Mouse (Mus musculus): ENCODE measurements around the gene 9430097D07Rik. TPM values are rescaled to one million over a fixed set of nuclear protein-coding genes. Genes with fewer than 3 reads are reported as not detected.

Gene 9430097D07Rik
- polyA plus RNA-seq, 1 experiment, result 0.04 TPM

DNA sequence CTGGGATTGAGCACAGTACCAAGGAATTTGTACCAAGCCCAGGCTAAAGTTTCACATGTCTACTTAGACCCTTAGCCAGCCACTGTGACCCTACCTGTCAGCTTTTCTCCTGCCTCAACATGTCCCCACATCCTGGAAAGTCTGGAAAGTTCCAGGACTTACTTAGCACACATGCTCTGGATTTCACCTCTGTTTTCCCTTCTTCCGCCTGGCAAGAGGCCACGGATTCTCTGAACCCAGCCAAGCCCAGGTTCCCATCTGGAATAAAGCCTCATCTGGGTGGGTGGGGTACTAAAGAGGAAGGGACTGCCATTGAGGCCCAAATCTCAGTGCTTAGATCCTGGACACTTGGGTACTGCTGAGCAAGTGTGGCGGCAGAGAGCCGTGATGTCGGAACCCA is 37.5 kb downstream of the 9430097D07Rik start:
- no peak for TF ChIP-seq MYOG (IDR thresholded peaks at IDR 0.05; ENCODE audit: control insufficient read depth in 1 of 3, insufficient read depth in 1 of 3, insufficient read length in 2 of 3, low read depth in 2 of 3)
- no peak for TF ChIP-seq E2F4 (IDR thresholded peaks at IDR 0.05; ENCODE audit: insufficient read depth)
- no peak for TF ChIP-seq POLR2AphosphoS2 (IDR thresholded peaks at IDR 0.05; ENCODE audit: insufficient read length, low read depth)
- no peak for TF ChIP-seq MAX (IDR thresholded peaks at IDR 0.05; ENCODE audit: low read depth)
- no peak for TF ChIP-seq USF1 (IDR thresholded peaks at IDR 0.05; ENCODE audit: low read depth)
- no peak for TF ChIP-seq MYOD1 (IDR thresholded peaks at IDR 0.05; ENCODE audit: control insufficient read depth in 1 of 3, insufficient read length in 2 of 3, low read depth in 2 of 3)
- TF ChIP-seq REST (IDR thresholded peaks at IDR 0.05; ENCODE audit: insufficient read depth, insufficient read length), result no peak
- no peak for TF ChIP-seq POLR2A (IDR thresholded peaks at IDR 0.05; ENCODE audit: insufficient read length, low read depth)
- TF ChIP-seq TCF3 (IDR thresholded peaks at IDR 0.05; ENCODE audit: insufficient read length, low read depth), result no peak
- no peak for TF ChIP-seq SRF (IDR thresholded peaks at IDR 0.05; ENCODE audit: control insufficient read depth, insufficient read length, low read depth)
- no peak for TF ChIP-seq TCF12 (IDR thresholded peaks at IDR 0.05; ENCODE audit: insufficient read depth, poor library complexity, severe bottlenecking)
- TF ChIP-seq CEBPB (IDR thresholded peaks at IDR 0.05; ENCODE audit: insufficient read depth, poor library complexity, severe bottlenecking), result no peak
- Histone ChIP-seq H3K36me3 (ENCODE audit: control insufficient read depth, insufficient read depth) (no peaks in the 10 kb centered on the region), H3ac (ENCODE audit: control insufficient read depth, insufficient read length) (no peak overlapping the region), H3K27me3 (ENCODE audit: control insufficient read depth, insufficient read depth, insufficient read length) (no peaks in the 10 kb centered on the region), H3K4me2 (ENCODE audit: low read depth) (no peak overlapping the region), H3K79me2 (ENCODE audit: control insufficient read depth, insufficient read depth) (no peaks in the 10 kb centered on the region), H3K4me3 (no peak overlapping the region)

DNA sequence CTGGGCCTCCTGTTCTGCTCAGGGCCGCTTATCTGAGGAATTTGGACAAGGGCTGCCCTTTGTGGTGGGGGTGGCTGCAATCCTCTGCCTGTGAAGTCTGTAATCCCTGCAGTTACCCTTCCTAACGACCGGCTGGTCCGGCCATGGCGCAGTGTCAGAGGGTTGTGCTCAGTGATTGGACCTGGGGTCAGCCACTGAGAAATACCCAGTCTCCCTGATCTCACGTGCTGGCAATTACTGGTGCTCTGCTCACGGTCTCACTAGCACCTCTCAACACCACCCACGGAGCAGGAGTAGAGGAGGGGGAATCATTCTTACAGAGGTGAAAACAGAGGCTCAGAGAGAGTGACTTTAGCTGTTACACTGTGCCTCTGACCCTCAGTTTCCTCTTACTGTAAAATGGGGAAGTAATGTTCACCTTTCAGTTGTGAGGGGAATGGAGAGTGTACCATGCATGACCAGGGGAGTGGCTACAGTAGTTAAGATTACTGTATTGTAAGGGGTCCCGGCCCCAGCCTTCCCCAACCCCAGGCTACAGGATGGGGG is 38.1 kb downstream of the 9430097D07Rik start:
- H3K36me3 ChIP-seq (ENCODE audit: control insufficient read depth, insufficient read depth), result no peaks in the 10 kb centered on the region
- no peak overlapping the region for H3ac ChIP-seq (ENCODE audit: control insufficient read depth, insufficient read length)
- no peak for TF ChIP-seq POLR2AphosphoS2 (IDR thresholded peaks at IDR 0.05; ENCODE audit: insufficient read length, low read depth)
- TF ChIP-seq MYOD1 (IDR thresholded peaks at IDR 0.05; ENCODE audit: control insufficient read depth in 1 of 3, insufficient read length in 2 of 3, low read depth in 2 of 3), result no peak
- no peak for TF ChIP-seq MAX (IDR thresholded peaks at IDR 0.05; ENCODE audit: low read depth)
- TF ChIP-seq E2F4 (IDR thresholded peaks at IDR 0.05; ENCODE audit: insufficient read depth), result no peak
- no peak for TF ChIP-seq SRF (IDR thresholded peaks at IDR 0.05; ENCODE audit: control insufficient read depth, insufficient read length, low read depth)
- no peak for TF ChIP-seq MYOG (IDR thresholded peaks at IDR 0.05; ENCODE audit: control insufficient read depth in 1 of 3, insufficient read depth in 1 of 3, insufficient read length in 2 of 3, low read depth in 2 of 3)
- no peak for TF ChIP-seq REST (IDR thresholded peaks at IDR 0.05; ENCODE audit: insufficient read depth, insufficient read length)
- no peak for TF ChIP-seq USF1 (IDR thresholded peaks at IDR 0.05; ENCODE audit: low read depth)
- no peak for TF ChIP-seq TCF3 (IDR thresholded peaks at IDR 0.05; ENCODE audit: insufficient read length, low read depth)
- TF ChIP-seq POLR2A (IDR thresholded peaks at IDR 0.05; ENCODE audit: insufficient read length, low read depth), result no peak
- no peak for TF ChIP-seq CEBPB (IDR thresholded peaks at IDR 0.05; ENCODE audit: insufficient read depth, poor library complexity, severe bottlenecking)
- no peak for TF ChIP-seq TCF12 (IDR thresholded peaks at IDR 0.05; ENCODE audit: insufficient read depth, poor library complexity, severe bottlenecking)
- H3K4me3 ChIP-seq, result no peak overlapping the region
- no peaks in the 10 kb centered on the region for H3K79me2 ChIP-seq (ENCODE audit: control insufficient read depth, insufficient read depth)
- H3K4me2 ChIP-seq (ENCODE audit: low read depth), result no peak overlapping the region
- no peaks in the 10 kb centered on the region for H3K27me3 ChIP-seq (ENCODE audit: control insufficient read depth, insufficient read depth, insufficient read length)

DNA sequence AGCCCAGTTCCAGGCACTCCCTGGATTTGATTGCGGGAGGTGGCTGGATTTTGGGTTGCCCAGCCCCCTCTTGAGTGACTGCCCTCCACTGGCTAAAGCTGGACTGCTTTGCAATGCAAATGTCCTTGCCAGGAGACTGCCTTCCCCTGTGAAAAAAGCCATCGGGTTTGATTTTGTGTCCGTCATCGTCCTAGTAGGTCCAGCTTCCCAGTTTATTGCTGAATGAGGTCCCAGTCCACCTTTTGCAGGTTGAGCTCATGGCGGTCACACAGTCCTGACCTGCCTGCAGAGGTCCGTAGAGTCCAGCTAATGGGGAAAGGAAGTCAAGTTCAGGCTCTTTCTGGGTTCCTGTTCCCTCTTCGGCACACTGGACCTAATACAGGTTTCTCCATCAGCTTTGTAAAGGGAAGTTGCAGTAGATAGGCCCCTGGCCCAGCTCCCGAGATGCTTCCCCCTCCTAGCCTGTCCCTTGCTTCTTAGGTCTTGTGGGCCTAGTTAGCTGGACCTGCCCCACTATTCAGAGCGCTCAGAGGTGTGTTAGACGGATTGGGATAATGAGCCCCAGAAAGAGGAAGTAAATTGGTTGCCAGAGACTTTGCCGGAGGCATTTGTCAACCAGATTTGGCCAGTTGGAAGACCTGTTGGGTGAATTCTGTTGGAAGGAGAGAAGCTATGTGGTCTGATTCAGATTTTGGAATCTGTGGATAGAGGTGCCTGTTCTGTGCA is 38.7 kb downstream of the 9430097D07Rik start:
- TF ChIP-seq POLR2A (IDR thresholded peaks at IDR 0.05; ENCODE audit: insufficient read length, low read depth), result no peak
- no peaks in the 10 kb centered on the region for H3K27me3 ChIP-seq (ENCODE audit: control insufficient read depth, insufficient read depth, insufficient read length)
- H3K4me2 ChIP-seq (ENCODE audit: low read depth), result peak overlapping the region; percentile 87
- no peak overlapping the region for H3ac ChIP-seq (ENCODE audit: control insufficient read depth, insufficient read length)
- no peaks in the 10 kb centered on the region for H3K79me2 ChIP-seq (ENCODE audit: control insufficient read depth, insufficient read depth)
- peak overlapping the region; percentile 29 for H3K4me3 ChIP-seq
- no peaks in the 10 kb centered on the region for H3K36me3 ChIP-seq (ENCODE audit: control insufficient read depth, insufficient read depth)

DNA sequence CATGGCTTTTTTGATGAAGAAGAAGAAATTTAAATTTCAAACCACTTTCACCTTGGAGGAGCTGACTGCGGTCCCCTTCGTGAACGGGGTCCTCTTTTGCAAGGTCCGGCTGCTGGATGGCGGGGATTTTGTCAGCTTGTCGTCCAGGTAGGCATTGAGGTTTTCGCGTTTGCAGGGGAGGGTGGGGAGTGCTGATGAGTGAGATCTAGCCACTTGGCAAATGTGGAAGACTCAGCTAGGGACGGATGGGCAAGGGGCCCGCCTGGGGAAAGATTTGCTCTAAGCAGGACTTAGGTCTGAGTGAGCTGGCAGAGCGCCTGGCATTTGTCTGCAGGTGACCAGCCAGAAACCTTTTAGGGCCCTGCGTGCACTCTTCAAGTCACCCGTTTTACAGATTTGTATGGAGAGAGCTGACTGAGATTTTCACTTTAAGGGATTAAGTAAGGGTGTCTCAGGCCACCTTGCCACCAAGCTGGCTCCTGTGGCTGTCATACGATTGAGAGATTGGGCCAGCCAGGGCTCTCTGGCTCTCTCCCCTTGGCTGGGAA is 39.3 kb downstream of the 9430097D07Rik start:
- H3K27me3 ChIP-seq (ENCODE audit: control insufficient read depth, insufficient read depth, insufficient read length), result no peaks in the 10 kb centered on the region
- H3K4me3 ChIP-seq, result peak overlapping the region; percentile 29
- no peak for TF ChIP-seq MYOG (IDR thresholded peaks at IDR 0.05; ENCODE audit: control insufficient read depth in 1 of 3, insufficient read depth in 1 of 3, insufficient read length in 2 of 3, low read depth in 2 of 3)
- no peak for TF ChIP-seq CEBPB (IDR thresholded peaks at IDR 0.05; ENCODE audit: insufficient read depth, poor library complexity, severe bottlenecking)
- TF ChIP-seq SRF (IDR thresholded peaks at IDR 0.05; ENCODE audit: control insufficient read depth, insufficient read length, low read depth), result no peak
- TF ChIP-seq TCF12 (IDR thresholded peaks at IDR 0.05; ENCODE audit: insufficient read depth, poor library complexity, severe bottlenecking), result no peak
- TF ChIP-seq TCF3 (IDR thresholded peaks at IDR 0.05; ENCODE audit: insufficient read length, low read depth), result no peak
- no peak for TF ChIP-seq MYOD1 (IDR thresholded peaks at IDR 0.05; ENCODE audit: control insufficient read depth in 1 of 3, insufficient read length in 2 of 3, low read depth in 2 of 3)
- no peak for TF ChIP-seq REST (IDR thresholded peaks at IDR 0.05; ENCODE audit: insufficient read depth, insufficient read length)
- TF ChIP-seq POLR2A (IDR thresholded peaks at IDR 0.05; ENCODE audit: insufficient read length, low read depth), result no peak
- TF ChIP-seq USF1 (IDR thresholded peaks at IDR 0.05; ENCODE audit: low read depth), result no peak
- no peak for TF ChIP-seq POLR2AphosphoS2 (IDR thresholded peaks at IDR 0.05; ENCODE audit: insufficient read length, low read depth)
- no peak for TF ChIP-seq E2F4 (IDR thresholded peaks at IDR 0.05; ENCODE audit: insufficient read depth)
- no peak for TF ChIP-seq MAX (IDR thresholded peaks at IDR 0.05; ENCODE audit: low read depth)
- no peaks in the 10 kb centered on the region for H3K79me2 ChIP-seq (ENCODE audit: control insufficient read depth, insufficient read depth)
- peak overlapping the region; percentile 87 for H3K4me2 ChIP-seq (ENCODE audit: low read depth)
- H3ac ChIP-seq (ENCODE audit: control insufficient read depth, insufficient read length), result peak overlapping the region; percentile 53
- H3K36me3 ChIP-seq (ENCODE audit: control insufficient read depth, insufficient read depth), result no peaks in the 10 kb centered on the region

Measured in myocyte (in vitro differentiated cells).